ENCODE assay signal across 8 mouse cellular contexts in genomic region chr4:150272725-150273124, GRCm38 (mm10). TPM values are rescaled to one million over a fixed set of nuclear protein-coding genes. Genes with fewer than 3 reads are reported as not detected.
DNase-seq lines count a peak whose midpoint lies in the region; ATAC-seq and TF ChIP-seq lines count a peak whose summit lies in the region.

No protein-coding gene starts in this region.

- ATAC-seq in forebrain, postnatal 0 days = peak; percentile 40; the same call in 1 of the 2 replicates
- ATAC-seq in hindbrain, embryonic 12.5 days (ENCODE audit: low FRiP score) = peak; percentile 88
- ATAC-seq in midbrain, embryonic 12.5 days (ENCODE audit: low FRiP score, low read depth) = peak; percentile 75

- peak overlapping the region; percentile 4; the same call in 1 of the 2 replicates for H3K4me2 ChIP-seq in forebrain, postnatal 0 days (ENCODE audit: low read depth)
- H3K4me2 ChIP-seq in hindbrain, embryonic 12.5 days (replicated peaks) = peak overlapping the region; percentile 21; the same call in 1 of the 2 replicates
- peak overlapping the region; percentile 12; the same call in 1 of the 2 replicates for H3K4me2 ChIP-seq in midbrain, embryonic 12.5 days (replicated peaks)

- H3K4me1 ChIP-seq in forebrain, postnatal 0 days (ENCODE audit: insufficient read depth) = no peaks in the 10 kb centered on the region
- peaks cover 28% of the 10 kb centered on the region for H3K4me1 ChIP-seq in hindbrain, embryonic 12.5 days
- H3K4me1 ChIP-seq in limb, embryonic 10.5 days = peaks cover 37% of the 10 kb centered on the region
- H3K4me1 ChIP-seq in midbrain, embryonic 12.5 days = peaks cover 18% of the 10 kb centered on the region

- H3K36me3 ChIP-seq in forebrain, postnatal 0 days (ENCODE audit: insufficient read depth) = no peaks in the 10 kb centered on the region
- H3K36me3 ChIP-seq in hindbrain, embryonic 12.5 days = no peaks in the 10 kb centered on the region
- H3K36me3 ChIP-seq in limb, embryonic 10.5 days = 0 out of 2 replicates have a peak, but pooled peaks cover 2% of the 10 kb centered on the region
- H3K36me3 ChIP-seq in midbrain, embryonic 12.5 days = no peaks in the 10 kb centered on the region

- TF ChIP-seq CTCF in forebrain, postnatal 0 days (IDR thresholded peaks at IDR 0.05; ENCODE audit: low read depth) = no peak

- H3K27ac ChIP-seq in forebrain, postnatal 0 days (ENCODE audit: low read depth, low read length) = no peak overlapping the region
- peak overlapping the region; percentile 79 for H3K27ac ChIP-seq in hindbrain, embryonic 12.5 days
- H3K27ac ChIP-seq in limb, embryonic 10.5 days = peak overlapping the region; percentile 27
- H3K27ac ChIP-seq in midbrain, embryonic 12.5 days (replicated peaks) = peak overlapping the region; percentile 27

- no peak overlapping the region for H3K4me3 ChIP-seq in forebrain, postnatal 0 days (ENCODE audit: low read depth, low read length)
- H3K4me3 ChIP-seq in hindbrain, embryonic 12.5 days = no peak overlapping the region
- H3K4me3 ChIP-seq in limb, embryonic 10.5 days = no peak overlapping the region; the same call in 1 of the 2 replicates
- H3K4me3 ChIP-seq in midbrain, embryonic 12.5 days = no peak overlapping the region

- H3K9me3 ChIP-seq in forebrain, postnatal 0 days (ENCODE audit: low read length) = no peaks in the 10 kb centered on the region
- H3K9me3 ChIP-seq in hindbrain, embryonic 12.5 days (replicated peaks) = no peaks in the 10 kb centered on the region
- H3K9me3 ChIP-seq in limb, embryonic 10.5 days (replicated peaks) = no peaks in the 10 kb centered on the region
- no peaks in the 10 kb centered on the region for H3K9me3 ChIP-seq in midbrain, embryonic 12.5 days

- intact Hi-C loops in left cerebral cortex, postnatal 4 days (cut with DNase I) = no loop called here

- 4% methylated on average over 9 of the region's 9 CpGs for WGBS in forebrain, postnatal 0 days
- WGBS in hindbrain, embryonic 12.5 days = 4% methylated on average over 9 of the region's 9 CpGs
- WGBS in limb, embryonic 10.5 days = 32% methylated on average over 9 of the region's 9 CpGs
- WGBS in midbrain, embryonic 12.5 days = 12% methylated on average over 9 of the region's 9 CpGs

- no peaks in the 10 kb centered on the region for H3K27me3 ChIP-seq in forebrain, postnatal 0 days (ENCODE audit: insufficient read depth, low read length)
- H3K27me3 ChIP-seq in hindbrain, embryonic 12.5 days = no peaks in the 10 kb centered on the region
- no peaks in the 10 kb centered on the region for H3K27me3 ChIP-seq in limb, embryonic 10.5 days (ENCODE audit: low read depth, poor library complexity, severe bottlenecking)
- no peaks in the 10 kb centered on the region for H3K27me3 ChIP-seq in midbrain, embryonic 12.5 days

- peak; percentile 54 for DNase-seq in left cerebral cortex, postnatal 4 days
- DNase-seq in left cerebral cortex, adult 18-20 months (ENCODE audit: low spot score in 2 of 2) = no peak
- peak; percentile 62 for DNase-seq in forebrain, postnatal 0 days
- DNase-seq in limb, embryonic 10.5 days (ENCODE audit: low spot score) = no peak
- DNase-seq in right cerebral cortex, postnatal 25 days = no peak
- no peak for DNase-seq in adrenal gland, postnatal 10 days

- H3K9ac ChIP-seq in forebrain, postnatal 0 days = no peak overlapping the region
- H3K9ac ChIP-seq in hindbrain, embryonic 12.5 days = no peak overlapping the region
- H3K9ac ChIP-seq in midbrain, embryonic 12.5 days (replicated peaks) = no peak overlapping the region

RNA-seq across cellular contexts. Expression of gene Rere, which starts 8.7 kb away (rescaled TPM):
- total RNA-seq in left cerebral cortex, postnatal 4 days (2021) = 100 to 1,000 TPM in 1 of 2 experiments, 10 to 100 TPM in 1; 98.6 to 106 TPM
- 100 to 1,000 TPM in 1 of 2 experiments, 10 to 100 TPM in 1; 89.9 to 102 TPM for total RNA-seq in left cerebral cortex, adult 18-20 months (2021)
- 30.5 and 31.3 TPM in 2 replicates for total RNA-seq in forebrain, postnatal 0 days (2014; rRNA removed)
- polyA plus RNA-seq in forebrain, postnatal 0 days (2015; fragmentation: Nextera tagmentation; extraction: Ambion mirVana) = 14.8 and 18.9 TPM in 2 replicates
- polyA plus RNA-seq in hindbrain, embryonic 12.5 days (2016; fragmentation: Nextera tagmentation; extraction: Ambion mirVana) = 60.5 and 66.1 TPM in 2 replicates
- 34.0 and 40.3 TPM in 2 replicates for polyA plus RNA-seq in limb, embryonic 10.5 days (2016; fragmentation: Nextera tagmentation; extraction: Ambion mirVana)
- 50.7 and 59.1 TPM in 2 replicates for polyA plus RNA-seq in midbrain, embryonic 12.5 days (2016; fragmentation: Nextera tagmentation; extraction: Ambion mirVana)
- total RNA-seq in adrenal gland, postnatal 10 days (2021) = 100 to 1,000 TPM in 1 of 2 experiments, 10 to 100 TPM in 1; 85.3 to 118 TPM

RNA-seq across cellular contexts. Expression of gene Eno1, which starts 36.2 kb away (rescaled TPM):
- 100 to 1,000 TPM; 204 to 220 TPM for total RNA-seq in left cerebral cortex, postnatal 4 days (2021)
- total RNA-seq in left cerebral cortex, adult 18-20 months (2021) = 100 to 1,000 TPM; 426 to 458 TPM
- total RNA-seq in forebrain, postnatal 0 days (2014; rRNA removed) = 283 and 328 TPM in 2 replicates
- 856 and 963 TPM in 2 replicates for polyA plus RNA-seq in forebrain, postnatal 0 days (2015; fragmentation: Nextera tagmentation; extraction: Ambion mirVana)
- polyA plus RNA-seq in hindbrain, embryonic 12.5 days (2016; fragmentation: Nextera tagmentation; extraction: Ambion mirVana) = 1,309 and 1,398 TPM in 2 replicates
- polyA plus RNA-seq in limb, embryonic 10.5 days (2016; fragmentation: Nextera tagmentation; extraction: Ambion mirVana) = 3,103 and 4,103 TPM in 2 replicates
- 1,057 and 1,083 TPM in 2 replicates for polyA plus RNA-seq in midbrain, embryonic 12.5 days (2016; fragmentation: Nextera tagmentation; extraction: Ambion mirVana)
- 100 to 1,000 TPM; 442 to 474 TPM for total RNA-seq in adrenal gland, postnatal 10 days (2021)

Comparison
In these comparisons a context has a peak if more than half of its experiments do, and no peak if none do; other contexts are left out.
1. DNase-seq: peak in left cerebral cortex, postnatal 4 days (single experiment) and forebrain, postnatal 0 days (single experiment); none in left cerebral cortex, adult 18-20 months (0 of 2), limb, embryonic 10.5 days (single experiment), right cerebral cortex, postnatal 25 days (single experiment) and adrenal gland, postnatal 10 days (single experiment).
2. Peak in every context shown above with its lines, with median percentiles within 50 percentile points of each other: ATAC-seq and H3K4me2 ChIP-seq.